Mouse (Mus musculus) right cerebral cortex, postnatal 14 days (tissue): ENCODE results near the gene Hamp.

ENCODE experiments used
- DNase-seq: peaks from one replicate; pipeline ENCODE4 v3.0.0; 2022

Gene Hamp

GRCm38 (mm10) chr7:30943909-30944635 is at the start of gene Hamp:
Gene Hamp, minus strand, starts transcription at chr7:30944032.
- no peak for DNase-seq

GRCm38 (mm10) chr7:30992148-30992547 is 48.3 kb upstream of the Hamp start:
- no peak for DNase-seq

- DNase-seq, result no peak
These were observed 44.8 kb upstream of the Hamp start for GRCm38 (mm10) chr7:30988519-30989162.

GRCm38 (mm10) chr7:30985357-30985756 is 41.5 kb upstream of the Hamp start:
- DNase-seq, result no peak

GRCm38 (mm10) chr7:30981703-30982102 is 37.9 kb upstream of the Hamp start:
- DNase-seq, result no peak

GRCm38 (mm10) chr7:30973501-30974289 is 29.9 kb upstream of the Hamp start, which contains the start of gene Fam187b:
Gene Fam187b, plus strand, starts transcription at chr7:30973790.
- DNase-seq, result peak; percentile 74

- DNase-seq, result no peak
These were observed 29.3 kb upstream of the Hamp start, which contains the start of gene Lsr for GRCm38 (mm10) chr7:30973251-30973500. Gene Lsr, minus strand, starts transcription at chr7:30973464.

GRCm38 (mm10) chr7:30972426-30973250 is 28.8 kb upstream of the Hamp start:
- no peak for DNase-seq

- no peak for DNase-seq
These were observed 28.1 kb upstream of the Hamp start for GRCm38 (mm10) chr7:30971901-30972300.

- no peak for DNase-seq
These were observed 25.3 kb upstream of the Hamp start for GRCm38 (mm10) chr7:30969174-30969573.

GRCm38 (mm10) chr7:30968611-30969010 is 24.8 kb upstream of the Hamp start:
- DNase-seq, result no peak

- no peak for DNase-seq
These were observed 22.8 kb upstream of the Hamp start for GRCm38 (mm10) chr7:30966657-30967056.

- DNase-seq, result no peak
These were observed 21.8 kb upstream of the Hamp start for GRCm38 (mm10) chr7:30965677-30966076.

- DNase-seq, result no peak
These were observed 20.5 kb upstream of the Hamp start for GRCm38 (mm10) chr7:30964366-30964765.

GRCm38 (mm10) chr7:30962862-30963261 is 19.0 kb upstream of the Hamp start:
- DNase-seq, result no peak

GRCm38 (mm10) chr7:30959786-30960349 is 16.0 kb upstream of the Hamp start:
- no peak for DNase-seq

GRCm38 (mm10) chr7:30958866-30959487 is 15.1 kb upstream of the Hamp start:
- no peak for DNase-seq

- DNase-seq, result no peak
These were observed 14.5 kb upstream of the Hamp start for GRCm38 (mm10) chr7:30958109-30958865.

- DNase-seq, result peak; percentile 83
These were observed 13.5 kb upstream of the Hamp start for GRCm38 (mm10) chr7:30957367-30957783.

- DNase-seq, result peak; percentile 88
These were observed 13.0 kb upstream of the Hamp start, which contains the start of gene Usf2 for GRCm38 (mm10) chr7:30956756-30957366. Gene Usf2, minus strand, starts transcription at chr7:30956803.

- no peak for DNase-seq
These were observed 12.5 kb upstream of the Hamp start for GRCm38 (mm10) chr7:30956357-30956751.
